Mouse (Mus musculus) ES-E14 (cell line): Measurements from ENCODE around the gene Hoxa6.

Experiments used
- HCFC1 ChIP-seq: IDR thresholded peaks from 2 replicates; pipeline ENCODE4 v1.6.1; 2012; ENCODE audit warnings: low read length, inconsistent platforms, borderline replicate concordance; ENCODE audit not compliant: insufficient read depth
- ZC3H11A ChIP-seq: IDR thresholded peaks from 2 replicates; pipeline ENCODE4 v1.6.1; 2012; ENCODE audit warnings: low read depth, mild to moderate bottlenecking, inconsistent platforms, low read length, borderline replicate concordance

GRCm38 (mm10) chr6:52204050-52204752 lies 4.3 kb downstream of the Hoxa6 start, which contains the start of gene Hoxa5:
- TF ChIP-seq HCFC1 (no peak), ZC3H11A (peak; percentile 68; the same call in 1 of the 2 replicates)
